Comparison of ENCODE assay signal across 9 mouse cellular contexts in the genomic region with DNA sequence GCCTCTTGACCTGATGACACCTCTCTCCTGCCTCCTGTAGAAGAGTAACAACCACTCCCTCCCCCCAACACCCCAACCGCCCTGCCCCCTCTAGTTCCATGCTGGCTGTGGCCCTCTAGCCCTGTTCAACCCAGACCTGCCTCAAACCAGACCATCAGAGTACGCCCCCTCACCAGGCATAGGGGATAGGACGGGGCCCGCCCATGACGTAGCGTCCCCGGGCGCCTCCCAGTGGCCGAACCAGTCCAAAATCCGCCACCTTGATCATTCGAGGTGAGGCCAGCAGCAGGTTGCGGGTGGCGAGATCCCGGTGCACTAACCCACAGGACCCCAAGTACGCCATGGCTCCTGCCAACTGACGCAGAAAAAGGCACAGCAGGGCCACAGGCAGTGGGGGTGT. TPM values are rescaled to one million over a fixed set of nuclear protein-coding genes. Genes with fewer than 3 reads are reported as not detected.
DNase-seq lines count a peak whose midpoint lies in the region; ATAC-seq and TF ChIP-seq lines count a peak whose summit lies in the region.
"Had no signal": no experiment of that assay in that cellular context is flagged by ENCODE, and none has a peak within 500 bp of the region (broad histone marks: within the 10 kb centered on the region; RNA-seq: fewer than 3 reads in every experiment).

No protein-coding gene starts in this region.

- no peak overlapping the region for H3K9ac ChIP-seq in heart, embryonic 16.5 days (ENCODE audit: low read length)
- peak overlapping the region; percentile 66 for H3K9ac ChIP-seq in liver, embryonic 12.5 days

- no peak overlapping the region for H3K27ac ChIP-seq in testis, adult 2 months (ENCODE audit: control insufficient read depth, insufficient read depth, low read depth, low read length)
- H3K27ac ChIP-seq in heart, embryonic 16.5 days (ENCODE audit: low read length) = no peak overlapping the region
- H3K27ac ChIP-seq in liver, embryonic 12.5 days = peak overlapping the region; percentile 99

- no peak for TF ChIP-seq CTCF in testis, adult 2 months (IDR thresholded peaks at IDR 0.05; ENCODE audit: control insufficient read depth, insufficient read depth, insufficient replicate concordance, low read depth, low read length)

- no peak for DNase-seq in testis, postnatal 14 days (ENCODE audit: low spot score)
- peak; percentile 56 to 74 for DNase-seq in cerebellum, postnatal 25 days
- peak; percentile 63 to 73 for DNase-seq in spleen, postnatal 14 days (ENCODE audit: low spot score in 2 of 2)
- no peak for DNase-seq in layer of hippocampus, postnatal 36 days

- no peak for TF ChIP-seq POLR2A in testis, adult 2 months (IDR thresholded peaks at IDR 0.05; ENCODE audit: control insufficient read depth, low read depth, low read length)

- no peaks in the 10 kb centered on the region for H3K9me3 ChIP-seq in heart, embryonic 16.5 days (replicated peaks; ENCODE audit: control insufficient read depth, low read length)
- H3K9me3 ChIP-seq in liver, embryonic 12.5 days (replicated peaks) = no peaks in the 10 kb centered on the region

- 0 out of 2 replicates have a peak, but pooled peaks have one; percentile 44 for ATAC-seq in heart, embryonic 16.5 days (replicated peaks; ENCODE audit: extremely low read depth, insufficient read depth, low FRiP score)
- ATAC-seq in liver, embryonic 12.5 days = peak; percentile 38

- H3K36me3 ChIP-seq in testis, adult 2 months (ENCODE audit: control insufficient read depth, insufficient read depth, low read length) = no peaks in the 10 kb centered on the region
- peaks cover 14% of the 10 kb centered on the region for H3K36me3 ChIP-seq in heart, embryonic 16.5 days (ENCODE audit: control insufficient read depth, insufficient read depth)
- H3K36me3 ChIP-seq in liver, embryonic 12.5 days = peaks cover 29% of the 10 kb centered on the region

- 19% methylated on average over 16 of the region's 16 CpGs for WGBS in heart, embryonic 16.5 days
- 23% methylated on average over 16 of the region's 16 CpGs for WGBS in liver, embryonic 12.5 days (ENCODE audit: insufficient replicate concordance)

- no peak overlapping the region for H3K4me2 ChIP-seq in heart, embryonic 16.5 days (ENCODE audit: low read depth, low read length)
- H3K4me2 ChIP-seq in liver, embryonic 12.5 days = peak overlapping the region; percentile 72

- peaks cover 12% of the 10 kb centered on the region for H3K4me1 ChIP-seq in testis, adult 2 months (ENCODE audit: control insufficient read depth, insufficient read depth, low read length)
- H3K4me1 ChIP-seq in heart, embryonic 16.5 days (ENCODE audit: control insufficient read depth, insufficient read depth, low read length) = peaks cover 8% of the 10 kb centered on the region
- H3K4me1 ChIP-seq in liver, embryonic 12.5 days = peaks cover 59% of the 10 kb centered on the region

- H3K4me3 ChIP-seq in testis, adult 2 months (ENCODE audit: control insufficient read depth, low read depth, low read length) = peak overlapping the region; percentile 30
- H3K4me3 ChIP-seq in heart, embryonic 16.5 days (ENCODE audit: low read length) = no peak overlapping the region
- H3K4me3 ChIP-seq in liver, embryonic 12.5 days = peak overlapping the region; percentile 16; the same call in 1 of the 2 replicates

- no peaks in the 10 kb centered on the region for H3K27me3 ChIP-seq in testis, adult 2 months (ENCODE audit: control insufficient read depth, insufficient read depth, low read length)
- H3K27me3 ChIP-seq in heart, embryonic 16.5 days (ENCODE audit: control insufficient read depth, insufficient read depth, low read length) = peaks cover 12% of the 10 kb centered on the region; the same call in 1 of the 2 replicates
- peaks cover 36% of the 10 kb centered on the region for H3K27me3 ChIP-seq in liver, embryonic 12.5 days (replicated peaks)

RNA-seq across cellular contexts. Expression of gene Tnk1, which starts 3.2 kb away (rescaled TPM):
- 1.6 and 1.9 TPM in 2 replicates for polyA plus RNA-seq in testis, adult 2 months (2012; rRNA removed)
- 0.26 and 0.90 TPM in 2 replicates for polyA plus RNA-seq in heart, embryonic 16.5 days (2015; fragmentation: Nextera tagmentation; extraction: Ambion mirVana)
- 1.2 and 1.4 TPM in 2 replicates for polyA plus RNA-seq in liver, embryonic 12.5 days (2016; fragmentation: Nextera tagmentation; extraction: Ambion mirVana)
- under 1 TPM in 1 of 2 experiments, not detected in 1; 0.18 TPM for total RNA-seq in layer of hippocampus, postnatal 36 days (2021)
- total RNA-seq: gastrocnemius, postnatal 36 days had no signal

RNA-seq across cellular contexts. Expression of gene Plscr3, which starts 9.2 kb away (rescaled TPM):
- polyA plus RNA-seq in testis, adult 2 months (2012; rRNA removed) = 6.5 and 8.5 TPM in 2 replicates
- 72.1 and 74.9 TPM in 2 replicates for polyA plus RNA-seq in heart, embryonic 16.5 days (2015; fragmentation: Nextera tagmentation; extraction: Ambion mirVana)
- 37.0 and 37.7 TPM in 2 replicates for polyA plus RNA-seq in liver, embryonic 12.5 days (2016; fragmentation: Nextera tagmentation; extraction: Ambion mirVana)
- 10 to 100 TPM; 16.3 to 16.6 TPM for total RNA-seq in layer of hippocampus, postnatal 36 days (2021)

RNA-seq across cellular contexts. Expression of gene Tmem256, which starts 17.0 kb away (rescaled TPM):
- polyA plus RNA-seq in testis, adult 2 months (2012; rRNA removed) = 21.9 and 22.7 TPM in 2 replicates
- 258 and 323 TPM in 2 replicates for polyA plus RNA-seq in heart, embryonic 16.5 days (2015; fragmentation: Nextera tagmentation; extraction: Ambion mirVana)
- polyA plus RNA-seq in liver, embryonic 12.5 days (2016; fragmentation: Nextera tagmentation; extraction: Ambion mirVana) = 330 and 338 TPM in 2 replicates
- 100 to 1,000 TPM; 109 to 128 TPM for total RNA-seq in layer of hippocampus, postnatal 36 days (2021)

RNA-seq across cellular contexts. Expression of gene Nlgn2, which starts 17.8 kb away (rescaled TPM):
- 2.4 and 2.7 TPM in 2 replicates for polyA plus RNA-seq in testis, adult 2 months (2012; rRNA removed)
- 1.6 and 2.0 TPM in 2 replicates for polyA plus RNA-seq in heart, embryonic 16.5 days (2015; fragmentation: Nextera tagmentation; extraction: Ambion mirVana)
- polyA plus RNA-seq in liver, embryonic 12.5 days (2016; fragmentation: Nextera tagmentation; extraction: Ambion mirVana) = 1.3 and 1.4 TPM in 2 replicates
- 100 to 1,000 TPM; 192 to 206 TPM for total RNA-seq in layer of hippocampus, postnatal 36 days (2021)

RNA-seq across cellular contexts. Expression of gene Tmem95, which starts 22.5 kb away (rescaled TPM):
- polyA plus RNA-seq in testis, adult 2 months (2012; rRNA removed) = 20.8 and 27.5 TPM in 2 replicates
- polyA plus RNA-seq in heart, embryonic 16.5 days (2015; fragmentation: Nextera tagmentation; extraction: Ambion mirVana) = not detected in 2 replicates
- polyA plus RNA-seq in liver, embryonic 12.5 days (2016; fragmentation: Nextera tagmentation; extraction: Ambion mirVana) = not detected in 2 replicates
- total RNA-seq in layer of hippocampus, postnatal 36 days (2021) = not detected
- total RNA-seq: gastrocnemius, postnatal 36 days had no signal
- polyA plus RNA-seq: small intestine, adult 2 months had no signal

Comparison
In these comparisons a context has a peak if more than half of its experiments do, and no peak if none do; other contexts are left out.
1. DNase-seq: peak in cerebellum, postnatal 25 days (2 of 2) and spleen, postnatal 14 days (2 of 2); none in testis, postnatal 14 days (single experiment) and layer of hippocampus, postnatal 36 days (0 of 2).
2. RNA of gene Tmem256, which starts 17.0 kb away (polyA plus RNA-seq): 330 to 338 TPM in liver, embryonic 12.5 days and 258 to 323 TPM in heart, embryonic 16.5 days; 21.9 to 22.7 TPM in testis, adult 2 months; every median in the first group is over 10 times any median in the second.